Mouse (Mus musculus) heart, postnatal 0 days (tissue): ENCODE data around the gene Rad1. TPM values are rescaled to one million over a fixed set of nuclear protein-coding genes. Genes with fewer than 3 reads are reported as not detected.
"Not testable (repeated sequence)": the region's sequence is repeated elsewhere in the genome, so short reads cannot be mapped to it uniquely, and the experiment has no call there.

Source experiments
- ATAC-seq: fragments of 200-750 bp; cut with Nextera tagmentation; 2 replicates; pipeline ENCODE4 v1.8.0; 2017; ENCODE audit warnings: low read depth, moderate number of reproducible peaks, moderate library complexity; ENCODE audit not compliant: insufficient read depth
- DNase-seq: peaks from one replicate; pipeline ENCODE4 v3.0.0-alpha.2; 2016; ENCODE audit warnings: low spot score
- H3K27ac ChIP-seq: fragments of 300-500 bp; sonication (generic); 2 replicates; pipeline ENCODE4 v1.5.1; 2014; ENCODE audit warnings: low read depth, mild to moderate bottlenecking
- H3K27me3 ChIP-seq: fragments of 300-500 bp; sonication (generic); 2 replicates; pipeline ENCODE4 v1.6.1; 2014; ENCODE audit warnings: low read length, mixed read lengths; ENCODE audit not compliant: control insufficient read depth, insufficient read depth
- H3K36me3 ChIP-seq: fragments of 300-500 bp; sonication (generic); replicated peaks from 2 replicates; pipeline ENCODE4 v1.6.1; 2014; ENCODE audit warnings: low read length, mixed read lengths; ENCODE audit not compliant: control insufficient read depth, insufficient read depth
- H3K4me1 ChIP-seq: fragments of 300-500 bp; sonication (generic); 2 replicates; pipeline ENCODE4 v1.6.1; 2014; ENCODE audit warnings: antibody characterized with exemption; ENCODE audit not compliant: control insufficient read depth, insufficient read depth
- H3K4me2 ChIP-seq: fragments of 300-500 bp; sonication (generic); 2 replicates; pipeline ENCODE4 v1.6.1; 2014; ENCODE audit warnings: low read depth, mild to moderate bottlenecking, low read length, moderate library complexity
- H3K4me3 ChIP-seq: fragments of 300-500 bp; sonication (generic); 2 replicates; pipeline ENCODE4 v1.5.1; 2014; ENCODE audit warnings: low read depth, low read length
- H3K9ac ChIP-seq: fragments of 300-500 bp; sonication (generic); replicated peaks from 2 replicates; pipeline ENCODE4 v1.6.1; 2014; ENCODE audit warnings: low read depth, low read length, mixed read lengths
- H3K9me3 ChIP-seq: fragments of 300-500 bp; sonication (generic); replicated peaks from 2 replicates; pipeline ENCODE4 v1.6.1; 2016; ENCODE audit warnings: low read length; ENCODE audit not compliant: control insufficient read depth
- CTCF ChIP-seq: IDR thresholded peaks from 2 replicates; pipeline ENCODE4 v1.5.1; 2016; ENCODE audit warnings: antibody characterized with exemption, control low read depth, low read depth
- EP300 ChIP-seq: IDR thresholded peaks from 2 replicates; pipeline ENCODE4 v1.6.1; 2016; ENCODE audit warnings: antibody characterized with exemption, low read depth
- WGBS: fragments of 180-500 bp; shearing (Covaris S2); extraction: QIAGEN DNeasy Blood & Tissue Kit; methylation state at CpG from one replicate; pipeline ENCODE4 v1.1.7; 2014; 5-methylcytosine and 5-hydroxymethylcytosine counted together
- polyA plus RNA-seq: library from polyadenylated mRNA; unstranded; fragments of >200 nt; fragmentation: Nextera tagmentation; extraction: Ambion mirVana; gene quantifications from 2 replicates; pipeline ENCODE4 v1.2.1, GENCODE M21; 2015
- total RNA-seq: library from RNA; depleted of rRNA; stranded (reverse); fragments of >200 nt; gene quantifications from 2 replicates; pipeline ENCODE4 v1.2.3, GENCODE M21; 2014; ENCODE audit warnings: low replicate concordance

Gene Rad1
- total and polyA plus RNA-seq, 2 experiments from 2014 or later = 10.9 to 13.3 TPM

DNA sequence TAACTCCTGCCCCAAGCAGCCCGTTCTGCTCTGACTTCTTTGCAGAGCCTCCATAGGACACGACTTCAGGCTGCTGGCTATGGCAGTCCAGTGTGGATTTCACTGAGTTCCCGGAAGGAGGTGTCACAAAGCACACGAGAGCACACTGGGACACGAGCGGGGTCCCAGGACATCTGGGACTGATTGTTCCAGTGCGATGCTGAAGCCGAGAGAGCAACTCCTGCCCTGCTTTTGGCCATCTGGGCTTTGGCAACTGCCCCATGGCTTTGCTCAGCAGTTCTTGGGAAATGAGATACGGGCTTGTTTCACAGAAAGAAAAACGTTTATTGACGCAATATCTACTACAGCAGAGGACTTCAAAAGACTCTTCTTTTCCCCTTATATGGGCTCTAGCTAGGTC, 20.3 kb downstream of the Rad1 start:
- 47% methylated on average over 11 of the region's 11 CpGs for WGBS
- no peaks in the 10 kb centered on the region for H3K36me3 ChIP-seq
- TF ChIP-seq CTCF = no peak
- TF ChIP-seq EP300 = no peak
- no peaks in the 10 kb centered on the region for H3K4me1 ChIP-seq
- H3K9me3 ChIP-seq = no peaks in the 10 kb centered on the region
- H3K27me3 ChIP-seq = no peaks in the 10 kb centered on the region
- DNase-seq (no peak), ATAC-seq (no peak)
- no peak overlapping the region for H3K4me2 ChIP-seq
- H3K9ac ChIP-seq = no peak overlapping the region
- no peak overlapping the region for H3K27ac ChIP-seq
- no peak overlapping the region for H3K4me3 ChIP-seq

DNA sequence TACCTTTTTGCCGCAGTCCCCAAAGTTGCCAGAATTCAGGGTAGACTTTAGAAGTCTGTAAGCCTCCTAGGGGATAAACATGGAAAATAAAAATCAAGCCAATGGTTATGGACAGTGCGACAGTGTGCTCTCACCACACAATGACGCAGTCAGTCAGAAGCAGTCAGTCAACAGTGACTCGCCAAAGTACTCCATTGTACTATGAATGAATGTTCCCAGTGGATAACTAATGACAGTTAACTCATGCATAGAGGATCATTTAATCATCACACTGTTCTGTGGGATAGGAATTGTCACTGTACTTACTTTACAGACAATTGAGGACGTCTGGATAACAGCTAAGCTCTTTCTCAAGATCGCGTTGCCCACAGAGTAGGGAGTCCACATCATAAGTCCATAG, 29.3 kb downstream of the Rad1 start:
- H3K4me2 ChIP-seq = no peak overlapping the region
- DNase-seq (no peak), ATAC-seq (no peak)
- H3K4me1 ChIP-seq = no peaks in the 10 kb centered on the region
- WGBS = 83% methylated on average over 7 of the region's 7 CpGs
- TF ChIP-seq EP300 (no peak), CTCF (no peak)
- no peak overlapping the region for H3K4me3 ChIP-seq
- H3K9ac ChIP-seq = no peak overlapping the region
- no peaks in the 10 kb centered on the region for H3K36me3 ChIP-seq
- no peaks in the 10 kb centered on the region for H3K27me3 ChIP-seq
- no peak overlapping the region for H3K27ac ChIP-seq
- H3K9me3 ChIP-seq = no peaks in the 10 kb centered on the region

GRCm38 (mm10) chr15:10525896-10526295, 40.1 kb downstream of the Rad1 start:
- H3K27ac ChIP-seq = no peak overlapping the region
- no peaks in the 10 kb centered on the region for H3K4me1 ChIP-seq
- TF ChIP-seq EP300 = no peak
- no peak for TF ChIP-seq CTCF
- no peaks in the 10 kb centered on the region for H3K36me3 ChIP-seq
- H3K9me3 ChIP-seq = no peaks in the 10 kb centered on the region
- no peak for ATAC-seq
- H3K9ac ChIP-seq = no peak overlapping the region
- no peak for DNase-seq
- no peak overlapping the region for H3K4me2 ChIP-seq
- 71% methylated on average over 1 of the region's 1 CpGs for WGBS
- H3K27me3 ChIP-seq = no peaks in the 10 kb centered on the region
- H3K4me3 ChIP-seq = no peak overlapping the region

DNA sequence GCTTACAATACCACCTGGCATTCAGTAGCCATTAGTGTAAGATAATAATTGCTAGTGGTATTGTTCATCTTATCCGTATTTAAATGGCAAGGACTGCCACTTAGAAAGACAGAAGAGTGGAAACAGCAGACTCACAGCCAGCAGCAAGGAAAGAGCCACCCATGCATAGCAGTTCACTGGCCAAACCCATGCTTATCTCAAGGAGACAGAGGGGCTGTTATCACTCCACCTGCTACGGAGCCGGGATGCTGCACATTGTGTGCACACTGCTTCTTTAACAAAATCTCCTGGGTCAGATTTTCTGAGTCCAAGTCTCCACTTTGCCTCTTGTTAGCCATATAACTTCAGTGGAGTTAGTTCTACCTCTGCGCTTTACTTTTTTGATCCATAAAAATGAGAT, 45.5 kb downstream of the Rad1 start:
- TF ChIP-seq CTCF = no peak
- TF ChIP-seq EP300 = no peak
- H3K4me1 ChIP-seq = no peaks in the 10 kb centered on the region
- no peak overlapping the region for H3K4me2 ChIP-seq
- DNase-seq (no peak), ATAC-seq (no peak)
- no peaks in the 10 kb centered on the region for H3K36me3 ChIP-seq
- H3K9ac ChIP-seq = no peak overlapping the region
- H3K4me3 ChIP-seq = no peak overlapping the region
- no peaks in the 10 kb centered on the region for H3K27me3 ChIP-seq
- no peaks in the 10 kb centered on the region for H3K9me3 ChIP-seq
- H3K27ac ChIP-seq = no peak overlapping the region
- WGBS = 33% methylated on average over 4 of the region's 4 CpGs

DNA sequence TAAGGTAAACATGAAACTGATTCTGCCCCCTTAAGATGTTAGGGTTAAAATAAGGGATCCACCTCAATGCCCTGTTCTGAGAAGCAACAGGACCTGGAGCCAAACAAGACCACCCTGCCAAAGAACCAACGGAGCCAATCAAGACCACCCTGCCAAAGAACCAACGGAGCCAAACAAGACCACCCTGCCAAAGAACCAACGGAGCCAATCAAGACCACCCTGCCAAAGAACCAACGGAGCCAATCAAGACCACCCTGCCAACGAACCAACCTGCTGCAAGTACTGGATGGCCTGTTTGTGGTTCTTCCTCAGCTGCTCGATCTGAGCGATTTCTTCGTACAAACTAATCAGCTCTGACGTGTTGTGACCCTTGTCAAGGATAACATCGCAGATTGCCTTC, 47.5 kb downstream of the Rad1 start:
- ATAC-seq, H3K9ac ChIP-seq, H3K4me1 ChIP-seq, DNase-seq, H3K27ac ChIP-seq, H3K27me3 ChIP-seq, H3K4me2 ChIP-seq, H3K36me3 ChIP-seq, H3K4me3 ChIP-seq, H3K9me3 ChIP-seq: not testable (repeated sequence)
- WGBS = 85% methylated on average over 10 of the region's 10 CpGs

DNA sequence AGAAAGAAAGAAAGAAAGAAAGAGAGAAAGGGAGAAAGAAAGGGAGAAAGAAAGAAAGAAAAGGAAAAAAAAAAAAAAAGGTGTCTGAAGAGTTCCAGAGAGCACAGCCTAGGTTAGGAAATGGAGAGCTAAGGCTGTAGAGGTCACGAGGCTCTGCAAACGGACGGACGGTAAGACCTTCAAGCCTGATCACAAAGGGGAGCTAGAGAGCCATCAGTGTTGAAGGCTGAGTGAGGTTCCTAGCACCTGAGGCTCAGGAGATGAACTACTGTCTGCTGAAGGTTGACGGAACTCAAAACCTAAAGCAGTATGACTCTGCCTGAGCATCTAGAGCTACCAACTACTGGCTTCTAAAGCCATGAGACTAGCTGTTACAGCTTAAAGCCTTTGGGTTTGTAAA, 48.8 kb downstream of the Rad1 start:
- Histone ChIP-seq H3K36me3 (no peaks in the 10 kb centered on the region), H3K9ac (no peak overlapping the region), H3K9me3 (no peaks in the 10 kb centered on the region), H3K4me2 (no peak overlapping the region), H3K27me3 (no peaks in the 10 kb centered on the region), H3K4me1 (no peaks in the 10 kb centered on the region), H3K27ac (no peak overlapping the region), H3K4me3 (no peak overlapping the region)
- WGBS = 79% methylated on average over 5 of the region's 5 CpGs
- TF ChIP-seq EP300 = no peak
- no peak for ATAC-seq
- DNase-seq = no peak
